Mouse (Mus musculus): ENCODE data around the gene Gm5136.
A peak's percentile ranks its signal among the peaks of the same experiment; 100 is the strongest.

Gene Gm5136

DNA sequence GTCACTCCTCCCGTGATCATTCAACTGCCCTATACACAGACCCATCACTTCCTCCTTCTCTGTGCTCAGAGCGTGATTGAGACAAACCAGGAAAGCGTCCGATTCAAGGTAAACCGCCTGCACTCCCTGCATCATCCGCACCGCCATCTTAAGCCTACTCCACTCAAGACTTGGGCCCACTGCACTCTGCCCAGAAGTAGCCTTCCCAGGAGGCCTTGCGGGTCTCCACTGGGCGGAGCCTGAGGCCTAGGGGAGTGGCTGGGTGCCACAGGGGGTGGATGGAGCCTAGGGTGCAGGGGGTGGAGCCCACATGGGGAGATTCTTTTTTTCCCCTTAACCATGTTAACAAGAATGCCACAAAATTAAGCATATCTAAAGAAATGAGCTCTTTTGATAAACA is at the start of gene Gm5136:
Gene Gm5136, minus strand, starts transcription at position 215 of the 400 bp plus-strand sequence.
- no peak for DNase-seq (ENCODE audit: extremely low read depth, low read depth)

DNA sequence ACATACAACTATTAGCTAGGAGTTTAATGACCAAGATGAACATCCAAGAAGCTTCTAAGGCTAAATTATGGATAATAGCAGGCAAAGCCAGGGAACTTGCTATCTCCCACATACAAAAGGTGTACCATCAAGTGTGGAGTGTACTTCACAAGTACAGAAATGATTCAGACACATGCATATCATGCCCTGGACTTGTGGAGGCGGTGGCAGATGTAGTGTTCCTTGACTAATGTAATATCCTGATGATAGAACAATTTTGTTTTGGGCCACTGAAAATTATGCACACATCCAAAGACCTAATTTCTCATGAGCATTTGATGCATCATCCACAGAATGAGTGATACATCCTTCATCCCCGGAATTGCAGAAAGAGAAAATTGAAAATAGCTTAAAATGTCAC is 43.8 kb upstream of the Gm5136 start:
- no peak for DNase-seq (ENCODE audit: extremely low read depth, low read depth)

DNA sequence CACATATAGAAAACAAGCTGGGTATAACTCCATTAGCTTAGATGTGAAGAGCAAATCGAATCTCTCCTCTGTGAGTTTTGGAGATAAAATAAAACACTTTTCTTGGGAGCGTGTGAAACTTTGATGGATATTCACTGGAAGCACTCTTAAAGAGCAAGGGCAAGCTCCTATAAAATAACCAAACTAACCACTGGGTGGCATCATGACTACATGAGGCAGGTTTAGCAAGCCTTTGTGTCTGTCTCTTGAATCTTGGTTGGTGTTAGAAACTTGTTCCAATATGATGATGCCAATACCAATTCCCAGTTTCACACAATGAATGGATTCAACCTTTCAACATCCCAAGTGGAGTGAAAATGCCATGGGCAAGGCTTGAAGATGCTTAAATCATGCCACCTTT is 34.0 kb upstream of the Gm5136 start:
- DNase-seq (ENCODE audit: extremely low read depth, low read depth), result peak; percentile 1

DNA sequence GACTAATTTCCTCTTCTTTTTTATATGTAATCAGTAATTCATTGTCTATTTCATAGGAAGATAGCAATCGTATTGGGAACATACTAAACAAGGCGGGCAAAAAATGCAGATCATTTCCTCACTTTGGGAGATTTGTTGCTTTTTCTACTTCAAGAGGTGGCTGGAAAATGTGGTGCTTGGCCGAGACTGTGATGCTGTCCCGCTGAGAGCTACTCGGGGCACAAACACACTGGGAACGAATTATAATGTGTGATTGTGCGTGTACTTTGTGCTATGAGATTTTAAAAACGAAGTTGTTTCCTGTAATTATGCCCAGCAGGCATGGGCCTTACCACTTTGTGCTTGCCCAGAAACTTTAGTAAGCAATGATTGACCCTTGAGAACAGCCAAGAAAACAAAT is 29.0 kb upstream of the Gm5136 start:
- DNase-seq (ENCODE audit: extremely low read depth, low read depth), result no peak

DNA sequence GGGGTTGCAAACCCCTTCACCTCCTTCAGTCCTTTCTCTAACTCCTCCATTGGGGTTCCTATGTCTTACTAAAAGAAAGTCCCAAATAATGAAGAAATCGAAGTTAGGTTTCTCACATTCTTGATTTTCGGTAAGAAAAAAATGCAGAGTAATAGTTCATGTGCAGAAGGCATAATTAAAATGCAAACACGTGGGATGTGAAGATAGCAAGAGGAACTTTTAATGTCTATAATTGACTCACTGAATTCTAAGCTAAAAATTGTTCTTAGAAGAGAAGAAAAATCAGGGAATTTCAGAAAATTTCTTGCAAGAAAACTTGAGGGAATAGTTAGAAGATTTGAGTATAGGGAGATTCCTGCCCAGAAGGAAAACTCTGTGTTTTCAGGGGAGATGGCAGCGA is 26.4 kb upstream of the Gm5136 start:
- no peak for DNase-seq (ENCODE audit: extremely low read depth, low read depth)

DNA sequence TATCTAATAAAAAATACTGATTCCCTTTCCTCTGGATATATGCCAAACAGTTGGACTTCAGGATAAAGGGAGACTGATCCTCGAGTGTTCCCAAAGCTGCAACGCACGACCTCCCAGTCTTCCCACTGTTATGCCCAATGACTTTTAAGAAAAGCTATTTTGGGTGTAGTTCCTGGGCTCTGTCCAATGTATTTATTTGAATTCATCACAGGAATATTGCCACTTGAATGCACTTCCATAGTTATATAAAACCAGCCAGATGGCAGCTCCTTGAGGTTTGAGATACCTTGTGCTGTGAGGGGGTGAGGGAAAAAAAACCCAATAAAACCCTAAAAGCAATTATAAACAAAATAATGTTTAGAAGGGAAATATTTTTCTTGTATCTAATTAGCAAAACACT is 24.9 kb upstream of the Gm5136 start:
- DNase-seq (ENCODE audit: extremely low read depth, low read depth), result no peak

DNA sequence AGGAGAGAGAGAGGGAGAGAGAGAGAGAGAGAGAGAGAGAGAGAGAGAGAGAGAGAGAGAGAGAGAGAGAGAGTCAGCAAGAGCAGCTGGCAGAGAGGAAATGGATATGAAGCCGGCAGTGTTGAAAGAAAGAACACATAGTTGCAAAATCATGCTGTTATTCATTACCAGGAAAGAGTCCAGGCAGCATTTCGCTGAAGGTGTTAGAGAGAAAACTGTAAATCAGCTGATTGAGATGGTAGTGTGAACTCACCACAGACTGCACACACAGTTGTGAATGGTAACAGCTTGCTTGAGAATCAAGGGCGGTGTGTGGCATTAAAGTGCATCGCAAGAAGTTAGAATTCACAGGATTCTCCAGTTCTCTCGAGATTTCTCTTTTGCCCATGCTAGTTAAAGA is 10.6 kb upstream of the Gm5136 start:
- no peak for DNase-seq (ENCODE audit: extremely low read depth, low read depth)

DNA sequence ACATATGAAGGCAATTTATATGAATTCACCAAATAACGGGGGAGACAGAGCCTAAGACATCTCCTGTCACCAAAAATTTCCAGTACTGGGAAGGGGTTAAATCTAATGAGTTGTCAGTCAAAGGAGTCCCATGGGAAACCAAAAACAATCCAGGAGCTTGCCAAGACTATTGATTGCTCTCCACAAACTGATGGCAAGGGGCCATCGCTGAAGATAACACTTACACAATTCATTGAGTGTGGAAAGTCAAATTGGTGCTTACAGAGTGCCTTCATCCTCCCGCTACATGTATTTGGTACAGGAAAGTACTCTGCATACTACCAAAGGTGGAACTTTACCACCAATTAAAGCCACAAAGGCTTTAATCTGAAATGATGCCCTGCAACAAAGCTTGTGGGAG is 5.7 kb upstream of the Gm5136 start:
- no peak for DNase-seq (ENCODE audit: extremely low read depth, low read depth)

DNA sequence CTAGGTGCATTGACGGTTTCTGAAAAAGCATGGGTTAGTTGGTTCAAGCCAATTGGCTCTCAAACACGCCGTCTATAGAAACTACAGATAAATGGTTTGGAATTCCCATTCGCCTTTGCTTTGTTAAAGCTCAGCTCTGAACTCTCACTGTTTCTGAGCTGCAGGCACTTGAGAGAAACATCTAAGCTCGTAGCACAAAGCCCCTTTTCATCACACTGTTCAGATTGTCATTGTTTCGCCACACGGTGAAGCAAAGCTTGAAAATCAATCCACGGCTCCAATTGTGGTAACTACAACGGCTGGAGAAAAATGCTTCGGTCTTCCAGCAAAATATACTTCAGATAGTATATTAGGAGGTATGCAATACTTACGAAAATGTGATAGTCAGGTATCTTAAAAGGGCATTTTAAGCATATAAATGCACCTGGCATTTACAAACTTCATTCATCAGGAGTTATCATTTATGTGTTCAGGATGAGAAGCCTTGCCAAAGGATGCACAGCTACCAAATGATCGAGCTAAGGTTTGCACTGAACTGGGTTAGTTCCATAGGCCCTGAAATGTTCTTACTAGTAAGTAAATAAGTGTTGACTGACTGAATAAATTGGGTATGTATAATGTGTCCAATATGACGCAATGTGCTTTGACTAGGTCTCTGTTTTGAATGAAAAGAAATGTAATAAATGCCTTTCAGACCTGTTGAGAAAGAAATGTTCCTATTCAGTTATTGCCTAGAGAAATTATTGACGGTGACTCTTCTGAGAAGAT is 1.6 kb upstream of the Gm5136 start:
- DNase-seq (ENCODE audit: extremely low read depth, low read depth), result no peak

DNA sequence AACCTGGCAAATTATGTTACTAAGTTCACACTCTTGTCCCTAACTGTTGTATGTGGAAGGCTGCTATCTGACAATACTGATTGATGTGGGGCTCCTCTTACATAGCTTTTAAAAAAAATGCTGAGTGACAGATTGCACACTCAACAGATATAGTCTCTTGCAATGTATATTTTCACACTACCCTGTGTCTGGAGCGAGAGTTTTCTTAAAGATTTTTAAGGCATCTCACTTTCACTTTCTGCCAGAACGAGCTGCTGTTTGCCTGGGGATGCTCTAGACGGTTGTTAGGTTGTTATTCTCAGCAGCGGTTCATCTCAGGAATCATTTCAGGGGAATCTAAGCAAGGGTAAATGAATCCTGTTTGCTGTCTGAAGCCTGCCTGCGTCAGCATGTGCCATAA is 2.9 kb downstream of the Gm5136 start:
- no peak for DNase-seq (ENCODE audit: extremely low read depth, low read depth)

DNA sequence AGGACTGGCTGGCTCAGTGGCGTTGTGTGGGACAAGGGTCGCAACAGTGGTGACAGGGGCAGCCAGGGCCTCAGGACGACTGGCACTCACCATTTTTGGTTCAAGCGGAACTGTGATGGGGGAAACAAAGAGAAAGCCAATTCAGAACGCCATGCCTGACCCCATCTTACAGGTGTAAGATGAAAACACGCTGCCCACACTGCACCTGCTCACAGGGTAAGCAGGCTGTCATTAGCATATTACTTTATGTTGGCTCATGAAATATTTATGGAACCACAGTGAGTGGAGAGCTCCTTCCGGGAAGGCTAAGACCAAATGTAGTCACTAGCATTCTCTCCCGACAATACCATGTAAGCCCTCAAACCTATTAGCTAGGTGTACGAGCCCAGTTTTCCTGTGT is 9.0 kb downstream of the Gm5136 start:
- DNase-seq (ENCODE audit: extremely low read depth, low read depth), result no peak

DNA sequence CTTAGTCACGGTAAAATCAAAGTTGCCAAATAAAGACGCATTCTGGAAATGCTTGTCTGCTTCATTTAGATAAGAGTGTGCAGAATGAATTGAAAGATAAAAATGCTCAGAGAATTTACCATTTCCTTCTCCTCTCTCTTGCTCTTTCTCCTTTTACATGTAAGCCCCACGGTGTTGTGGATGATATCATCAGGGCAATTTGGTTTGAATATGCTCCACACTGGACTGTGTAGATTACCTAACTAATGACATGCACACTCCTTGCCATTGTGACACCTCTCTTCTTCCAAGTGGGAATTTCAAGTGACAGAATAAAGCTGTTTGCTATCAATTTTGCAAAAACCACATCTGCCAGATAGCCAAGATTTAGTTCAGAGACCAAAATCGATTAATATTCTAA is 13.3 kb downstream of the Gm5136 start:
- no peak for DNase-seq (ENCODE audit: extremely low read depth, low read depth)

DNA sequence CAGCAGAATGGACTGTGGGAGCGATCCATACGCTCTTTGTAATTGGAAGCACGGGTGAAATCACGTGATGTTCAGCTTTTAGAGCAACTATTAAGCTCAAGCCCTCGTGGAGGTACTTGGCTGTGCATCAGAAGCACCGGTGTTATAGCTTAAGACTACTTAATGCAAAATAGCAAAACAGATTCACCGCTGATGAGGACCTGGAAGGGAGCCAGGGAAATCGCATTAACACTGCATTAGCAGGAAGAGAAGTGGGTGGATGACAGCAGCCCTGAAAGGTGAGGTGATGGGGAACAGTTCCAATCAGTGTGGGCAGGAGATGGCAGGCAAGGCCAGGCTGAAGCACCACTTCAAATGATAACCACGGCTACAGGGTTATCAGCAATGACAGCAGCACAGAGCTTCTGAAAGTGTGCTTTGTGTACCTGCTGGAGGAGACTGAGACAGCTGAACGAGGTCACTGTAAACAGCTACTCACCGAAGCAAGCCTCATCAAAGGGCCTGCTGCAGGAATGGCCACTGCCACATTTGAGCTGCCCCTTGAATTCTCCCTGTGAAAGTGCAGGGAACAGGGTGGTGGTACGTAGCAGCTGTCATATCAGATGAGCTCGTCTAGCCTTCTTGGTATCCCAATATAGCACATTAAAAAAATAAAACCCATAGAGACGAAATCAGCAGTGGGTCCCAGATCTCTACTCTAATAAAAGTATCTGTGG is 20.1 kb downstream of the Gm5136 start:
- no peak for DNase-seq (ENCODE audit: extremely low read depth, low read depth)

DNA sequence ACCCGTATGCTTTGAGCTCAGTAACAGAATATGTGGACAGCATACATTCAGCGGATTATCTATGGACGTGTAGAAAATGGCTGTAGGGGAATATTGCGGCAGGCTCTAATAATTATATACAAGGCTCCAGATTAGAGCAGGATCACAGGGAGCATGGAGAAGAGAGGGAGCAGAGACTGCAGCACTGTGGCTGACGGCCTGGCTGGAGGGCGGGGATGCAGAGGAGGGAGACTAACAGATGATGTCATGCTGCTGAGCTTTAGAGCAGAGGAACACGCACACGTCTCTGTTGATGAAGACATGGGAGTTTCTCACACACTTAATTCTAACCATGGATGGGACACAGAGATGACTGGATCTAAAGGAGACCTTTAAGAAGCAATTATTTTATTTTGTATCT is 22.9 kb downstream of the Gm5136 start:
- no peak for DNase-seq (ENCODE audit: extremely low read depth, low read depth)

DNA sequence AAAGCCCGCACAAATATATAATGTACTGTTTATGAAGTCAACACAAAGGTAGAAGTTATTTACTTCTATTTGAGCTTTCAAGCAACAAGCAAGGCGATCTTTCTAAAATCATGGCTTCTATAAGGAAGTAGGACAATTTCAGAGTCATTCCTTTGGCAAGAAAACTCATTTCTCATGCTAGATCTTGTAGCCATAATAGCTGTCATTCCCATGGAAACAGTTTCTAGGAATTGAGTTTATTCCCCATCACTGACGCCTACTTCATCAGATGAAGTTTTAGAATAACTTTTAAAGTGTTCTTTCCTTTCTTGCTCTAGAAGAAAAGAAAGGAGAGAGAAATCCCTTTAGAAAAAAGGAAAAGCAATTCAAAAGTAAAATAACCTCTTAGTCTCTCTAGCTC is 31.0 kb downstream of the Gm5136 start:
- no peak for DNase-seq (ENCODE audit: extremely low read depth, low read depth)

DNA sequence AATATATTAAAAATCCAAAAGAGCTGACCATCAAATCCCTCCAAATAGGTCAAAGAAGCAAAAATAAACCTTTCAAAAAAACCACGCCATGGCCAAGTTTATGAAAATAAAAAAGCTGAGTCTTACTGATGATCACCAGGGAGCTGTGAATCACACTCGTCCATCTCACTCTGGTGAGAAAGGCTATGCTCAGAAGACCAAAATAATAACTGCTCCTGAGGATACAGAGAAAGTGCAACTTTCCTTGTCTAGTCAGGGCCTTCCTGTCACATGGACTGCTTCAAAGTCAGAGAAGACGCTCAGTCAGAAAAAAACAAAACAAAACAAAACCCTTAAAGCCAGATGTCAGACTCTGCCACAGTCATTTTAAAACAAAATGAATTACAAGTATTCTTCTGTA is 39.7 kb downstream of the Gm5136 start:
- DNase-seq (ENCODE audit: extremely low read depth, low read depth), result no peak

DNA sequence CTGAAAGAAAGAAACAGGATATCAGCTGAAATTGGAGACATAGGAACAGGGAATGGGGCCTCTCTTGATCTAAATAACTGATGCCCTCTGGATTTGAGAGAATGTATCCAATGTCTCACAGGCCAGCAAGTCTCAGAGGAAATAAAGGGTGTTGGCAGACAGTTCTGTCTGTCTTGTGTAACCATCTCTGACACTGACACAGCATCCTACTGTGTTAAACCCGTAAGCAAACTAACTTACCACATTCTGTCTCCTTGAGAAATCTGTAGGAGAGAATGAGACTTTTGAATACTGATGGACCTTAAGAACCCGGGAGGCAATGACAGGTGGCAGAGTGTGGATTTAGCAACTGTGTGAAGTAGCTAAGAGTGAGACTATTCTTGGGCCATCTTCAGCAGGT is 41.7 kb downstream of the Gm5136 start:
- DNase-seq (ENCODE audit: extremely low read depth, low read depth), result no peak

DNA sequence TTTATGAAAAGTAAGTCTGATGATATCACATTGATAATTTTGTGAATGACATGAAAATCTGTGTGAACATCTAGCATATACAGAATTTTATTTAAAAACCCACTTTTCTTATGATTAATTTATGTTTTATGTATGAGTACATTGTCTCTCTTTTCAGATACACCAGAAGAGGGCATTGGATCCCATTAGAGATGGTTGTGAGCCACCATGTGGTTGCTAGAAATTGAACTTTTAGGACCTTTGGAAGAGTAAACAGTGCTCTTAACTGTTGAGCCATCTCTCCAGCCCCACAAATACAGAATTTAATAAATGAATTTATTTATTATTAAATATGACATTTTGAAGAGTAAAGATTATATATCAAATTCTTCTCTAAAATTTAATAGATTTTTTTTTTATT is 42.3 kb downstream of the Gm5136 start:
- no peak for DNase-seq (ENCODE audit: extremely low read depth, low read depth)

DNA sequence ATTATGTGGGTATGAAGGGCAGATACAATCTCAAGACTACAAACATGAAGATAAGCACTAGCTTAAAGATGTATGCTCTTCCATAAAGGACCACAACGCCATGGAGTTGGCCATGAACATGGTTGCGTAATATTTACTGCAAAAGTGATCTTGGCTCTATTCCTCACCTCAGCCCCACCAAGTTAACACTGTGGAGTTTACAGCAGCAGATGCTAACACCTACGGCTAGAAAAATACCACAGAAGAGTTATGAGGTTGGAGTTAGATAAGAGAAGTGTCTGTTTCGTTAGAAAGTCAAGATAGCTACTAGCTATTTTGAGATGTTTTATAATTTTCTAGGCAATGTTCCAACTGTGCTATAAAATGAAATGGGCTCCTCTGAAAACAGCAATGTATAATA is 43.1 kb downstream of the Gm5136 start:
- peak; percentile 6 for DNase-seq (ENCODE audit: extremely low read depth, low read depth)

DNA sequence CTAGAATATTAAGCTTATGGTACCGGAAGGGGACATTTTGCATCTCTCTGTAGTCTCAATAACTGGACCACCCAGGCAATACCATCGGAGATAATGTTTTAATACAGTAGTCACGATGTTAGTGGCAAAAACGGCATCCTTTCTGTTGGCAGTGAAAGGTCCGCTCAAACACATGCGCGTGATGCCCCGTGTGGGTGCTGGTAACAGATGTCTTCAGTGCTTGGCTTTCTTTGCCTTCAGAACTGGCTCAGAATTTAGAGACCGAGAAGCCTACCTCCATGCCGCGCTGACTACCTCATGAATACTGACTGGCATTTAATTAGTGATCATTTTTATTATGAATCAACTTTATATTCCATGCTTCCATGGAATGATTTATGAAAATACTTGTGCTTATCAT is 44.9 kb downstream of the Gm5136 start:
- DNase-seq (ENCODE audit: extremely low read depth, low read depth), result no peak

DNA sequence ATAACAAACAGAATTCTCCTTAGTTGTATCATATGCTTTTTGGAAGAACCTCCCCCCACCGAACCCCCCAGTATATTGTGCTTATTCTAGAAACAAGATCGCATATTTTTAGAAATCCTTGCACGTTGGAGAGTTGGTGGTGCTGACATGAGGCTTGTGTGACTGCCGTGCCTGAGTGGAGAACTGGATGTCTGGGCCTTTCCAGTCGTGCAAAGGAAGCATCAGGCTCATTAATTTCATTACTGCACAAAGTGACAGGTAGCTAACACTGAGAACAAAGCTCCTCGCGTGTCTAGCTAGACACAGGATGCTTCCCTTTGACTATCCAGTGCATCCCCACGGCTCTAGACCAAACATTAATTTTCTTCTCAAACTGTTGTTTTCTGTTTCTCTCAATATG is 47.1 kb downstream of the Gm5136 start:
- no peak for DNase-seq (ENCODE audit: extremely low read depth, low read depth)

DNA sequence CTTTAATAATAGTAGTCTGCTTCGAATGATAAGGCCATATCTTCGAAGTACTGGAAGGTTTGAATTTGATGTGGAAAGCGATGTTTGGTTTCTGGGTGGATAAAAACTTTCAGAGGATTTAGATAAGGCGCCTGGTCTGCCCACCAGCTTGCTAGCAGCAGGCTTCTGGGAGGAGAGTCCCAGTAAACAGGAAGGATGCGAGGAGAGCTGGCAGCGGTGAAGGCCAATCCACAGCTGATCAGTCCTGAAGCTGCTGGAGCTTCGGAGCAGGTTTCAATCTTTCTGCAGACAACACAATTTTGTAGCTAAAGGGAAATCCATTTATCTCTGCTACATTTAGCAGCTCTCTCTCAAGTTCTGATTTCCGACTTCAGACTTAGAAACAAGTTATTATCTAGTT is 47.9 kb downstream of the Gm5136 start:
- DNase-seq (ENCODE audit: extremely low read depth, low read depth), result no peak

DNA sequence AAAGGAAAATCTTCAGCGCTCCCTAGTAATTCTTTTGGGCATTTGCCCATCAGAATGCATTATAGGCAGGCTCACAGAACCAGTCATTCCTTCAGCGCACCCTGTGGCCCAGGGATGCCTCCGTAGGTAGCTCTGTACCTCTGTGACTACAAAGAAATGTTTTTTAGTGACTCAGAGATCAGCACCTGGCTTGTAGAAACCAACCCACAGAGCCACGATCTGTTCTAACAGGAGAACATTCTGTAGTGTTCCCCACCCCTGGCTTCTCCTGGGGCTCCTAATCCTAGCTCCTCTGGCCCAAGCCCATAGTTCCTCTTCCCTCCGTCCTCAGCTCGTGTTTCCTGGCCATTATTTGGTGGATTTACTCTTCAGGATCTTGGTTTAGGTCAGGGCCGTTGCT is 50.8 kb downstream of the Gm5136 start:
- no peak for DNase-seq (ENCODE audit: extremely low read depth, low read depth)
